Mouse (Mus musculus) mouse trophoblast stem cell (cell line): ENCODE measurements around the gene Aasdh.

Experiments
- in situ Hi-C, 2 experiments: fragments of 300-500 bp; cut with MseI, MboI; formaldehyde crosslinking; loops; 2 replicates in 1 of 2; 3 replicates in 1 of 2; pipeline ENCODE4 v1.15.1; 2025

Aasdh gene

DNA sequence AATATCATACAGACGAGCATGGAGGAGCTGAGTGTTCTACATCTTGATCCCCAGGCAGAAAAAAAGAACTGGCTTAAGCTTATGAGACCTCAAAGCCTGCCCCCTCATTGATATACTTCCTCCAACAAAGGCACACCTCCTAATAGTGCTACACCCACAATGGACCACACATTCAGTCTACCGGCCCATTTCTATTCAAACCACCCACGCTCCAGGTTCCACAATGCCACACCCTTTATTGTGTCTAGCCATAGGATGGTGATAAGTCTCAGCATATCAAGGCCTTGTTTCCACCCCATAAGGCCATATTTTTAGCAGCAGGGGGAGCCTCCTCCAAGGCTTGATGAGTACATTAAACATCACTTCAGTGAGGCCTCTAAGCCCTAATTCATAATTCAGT is 5.5 kb upstream of the Aasdh start:
- in situ Hi-C loops, result no loop called here

DNA sequence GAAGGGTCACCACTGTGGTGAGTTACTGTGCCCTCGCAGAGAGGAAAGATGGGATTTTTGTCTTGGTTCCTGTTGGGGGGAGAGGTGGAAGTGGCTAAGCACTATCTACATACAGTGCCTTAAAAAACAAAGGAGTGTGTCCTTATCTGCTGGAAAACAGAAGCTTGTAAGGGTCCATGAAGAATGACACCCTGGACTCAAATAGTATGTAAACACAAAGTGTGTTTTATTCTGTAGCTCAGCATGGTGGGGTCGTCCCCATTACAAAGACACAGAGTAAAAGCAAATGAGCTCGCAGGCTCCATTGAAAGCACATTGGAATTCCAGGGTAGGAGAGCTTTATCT is 813 bp upstream of the Aasdh start:
- in situ Hi-C loops, result no loop called here

DNA sequence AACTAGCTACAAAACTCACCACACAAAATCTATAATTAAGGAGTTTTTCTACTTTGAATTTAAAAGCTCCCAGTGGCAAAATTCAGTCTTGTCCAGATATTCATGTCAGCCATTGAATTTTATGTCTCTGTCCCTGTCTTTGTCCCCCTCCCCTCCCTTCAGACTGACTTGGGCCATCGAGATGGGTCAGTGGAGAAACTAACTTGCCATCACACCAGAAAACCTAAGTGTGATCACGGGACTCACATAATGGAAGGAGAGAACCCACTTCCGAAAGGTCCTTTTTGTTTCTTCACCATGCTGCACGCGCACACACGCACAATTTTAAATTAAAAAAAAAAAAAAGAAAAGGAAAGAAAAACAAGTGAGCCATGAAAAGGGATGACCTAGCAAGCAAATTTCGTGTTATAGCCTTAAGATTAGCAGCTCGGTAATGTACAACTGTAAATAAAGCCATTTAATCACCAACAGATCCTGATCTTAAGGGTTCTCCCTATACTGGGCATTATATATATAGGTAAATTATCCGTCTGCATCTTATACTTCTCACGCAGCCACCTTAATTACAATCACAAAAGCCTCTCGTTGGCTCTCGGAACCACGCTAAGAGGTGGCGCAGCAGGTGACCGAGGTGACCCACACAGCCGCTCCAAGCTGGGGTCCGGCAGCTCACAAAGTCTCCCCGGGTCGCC is 455 bp downstream of the Aasdh start:
- in situ Hi-C loops, result no loop called here

DNA sequence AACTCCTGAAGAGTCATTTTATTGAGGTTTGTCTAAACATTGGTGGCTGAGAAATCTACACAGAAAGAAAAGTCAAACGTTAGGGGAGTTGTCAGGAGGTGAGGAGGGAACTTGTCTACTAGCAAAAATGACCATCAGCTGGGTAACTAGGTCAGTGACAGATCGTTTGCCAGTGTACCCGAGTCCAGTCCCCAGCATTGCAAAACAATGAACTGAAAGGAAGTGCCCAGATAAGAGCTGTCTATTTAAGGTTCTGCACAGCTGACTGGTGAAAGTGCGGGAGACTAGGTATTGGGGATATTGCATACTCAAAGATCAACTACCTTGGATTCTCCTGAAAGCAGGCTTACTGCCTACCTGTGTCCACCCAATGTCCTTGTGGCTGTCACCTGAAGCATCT is 3.2 kb downstream of the Aasdh start:
- in situ Hi-C loops, result no loop called here

DNA sequence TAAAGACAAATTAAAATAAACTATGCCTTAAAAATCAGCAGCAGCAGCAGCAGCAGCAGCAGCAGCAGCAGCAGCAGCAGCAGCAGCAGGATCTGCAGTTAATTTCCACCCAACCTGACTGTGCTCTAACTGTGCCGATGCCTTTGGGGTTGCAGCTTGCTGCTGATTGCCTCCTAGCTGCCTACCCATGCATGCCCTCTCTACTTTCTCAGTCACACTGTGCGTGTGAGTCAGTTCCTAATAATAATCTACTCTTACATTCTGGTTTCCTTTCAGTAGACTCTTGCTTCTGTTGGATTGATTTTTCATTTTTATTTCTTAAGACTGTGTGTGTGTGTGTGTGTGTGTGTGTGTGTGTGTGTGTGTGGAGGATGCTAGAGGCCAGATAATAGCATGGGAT is 12.2 kb downstream of the Aasdh start:
- in situ Hi-C loops, result no loop called here

DNA sequence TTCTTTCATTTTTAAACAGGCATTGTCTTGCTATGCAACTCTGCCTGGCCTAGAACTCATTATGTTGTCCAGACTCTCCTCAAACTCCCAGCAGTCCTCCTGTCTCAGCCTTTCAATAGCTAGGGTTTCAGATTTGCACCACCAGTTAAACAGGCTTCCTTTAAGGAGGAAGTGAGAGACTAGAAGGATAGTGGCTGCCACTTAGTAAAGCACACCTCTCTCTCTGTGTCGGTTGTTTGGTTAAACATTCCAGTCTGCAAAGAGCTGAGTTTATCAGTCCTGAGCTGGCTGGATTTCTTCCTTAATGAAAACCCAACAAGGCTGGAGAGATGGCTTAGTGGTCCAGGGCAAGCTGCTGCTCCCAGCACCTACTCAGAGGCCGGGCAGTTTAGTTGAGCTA is 12.7 kb downstream of the Aasdh start:
- in situ Hi-C loops, result no loop called here

DNA sequence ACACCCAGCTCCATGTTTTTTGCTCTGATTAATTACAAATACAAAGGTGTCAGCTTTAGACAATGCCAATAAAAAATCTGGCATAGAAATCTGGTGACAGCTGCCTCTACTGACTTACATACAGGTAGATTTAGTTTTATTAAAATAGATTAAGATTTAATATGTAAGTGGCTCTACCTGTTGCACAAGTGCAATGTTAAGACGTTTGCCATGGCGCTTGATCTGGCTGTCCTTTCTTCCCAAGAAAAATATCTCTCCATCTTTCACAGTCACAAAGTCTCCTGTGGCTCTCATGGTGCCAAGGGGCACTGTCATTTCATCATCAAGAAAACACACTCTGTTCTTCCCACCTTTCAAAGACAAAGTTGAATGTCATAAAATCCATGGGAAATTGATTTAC is 18.3 kb downstream of the Aasdh start:
- in situ Hi-C loops, result no loop called here

DNA sequence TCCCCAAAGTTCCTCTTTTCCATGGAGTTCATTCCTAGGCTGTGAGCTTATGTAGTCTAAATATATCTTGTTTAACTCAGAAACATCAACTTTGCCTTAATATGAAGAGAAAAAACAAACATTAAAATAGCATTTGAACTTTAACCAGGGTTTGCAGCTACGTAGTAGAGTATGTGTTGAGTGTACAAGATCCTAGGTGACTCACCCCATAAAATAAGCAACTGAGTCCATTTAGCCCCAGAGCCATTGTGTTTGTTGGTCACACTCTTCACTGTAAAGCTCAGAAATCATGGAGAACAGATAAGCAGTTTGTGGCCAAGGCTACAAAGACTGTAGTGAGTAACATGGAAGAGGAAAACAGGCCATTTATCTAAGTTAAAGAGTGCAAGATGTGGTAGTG is 21.2 kb downstream of the Aasdh start:
- in situ Hi-C loops, result no loop called here

DNA sequence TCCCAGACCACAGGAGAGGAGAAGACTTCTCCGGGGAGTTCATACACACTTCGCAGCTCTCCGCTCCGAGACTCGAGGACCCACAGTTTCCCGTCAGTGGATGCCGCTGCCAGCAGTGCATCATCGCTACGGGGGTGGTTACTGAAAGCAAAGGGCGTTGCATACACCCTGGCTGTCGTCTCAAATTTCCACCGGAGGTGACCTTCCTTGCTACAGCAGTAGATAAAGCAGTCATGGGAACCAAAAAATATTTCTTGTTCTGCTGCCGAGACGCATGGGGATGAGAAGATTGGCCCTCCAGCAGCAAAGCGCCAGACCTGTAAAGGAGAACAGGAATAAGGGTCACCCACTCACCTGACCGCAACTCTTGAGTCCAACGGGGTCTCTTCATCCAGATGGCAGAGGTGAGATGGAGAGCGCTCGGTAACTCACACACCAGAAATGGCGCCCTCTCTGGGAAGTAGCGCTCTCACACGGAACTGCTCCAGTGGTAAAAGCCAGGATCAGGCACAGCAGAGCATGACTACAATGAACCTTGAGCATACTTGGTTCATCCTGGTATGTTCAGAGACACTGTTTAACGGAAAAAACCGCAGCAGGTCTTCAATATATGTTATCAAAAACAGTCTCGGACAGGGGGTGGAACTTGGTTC is 29.1 kb downstream of the Aasdh start:
- in situ Hi-C loops, result no loop called here

DNA sequence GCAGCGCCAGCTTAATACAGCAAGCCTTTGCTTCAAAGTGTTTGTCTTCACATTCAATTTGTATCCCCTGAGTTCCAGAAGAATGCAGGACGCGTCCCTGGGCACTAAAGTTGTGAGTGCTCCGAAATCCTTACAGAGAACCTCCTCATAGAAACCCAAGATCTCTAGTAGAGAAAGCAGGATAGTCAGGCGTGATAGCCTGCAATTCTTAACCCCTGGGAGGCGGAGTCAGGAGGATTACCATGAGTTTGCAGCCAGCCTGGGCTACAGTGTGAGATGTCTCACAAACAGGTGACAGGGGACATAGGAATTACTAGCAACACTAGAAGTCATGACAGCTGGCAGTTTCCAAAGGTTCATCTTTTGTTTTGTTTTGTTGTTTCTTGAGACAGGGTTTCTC is 35.8 kb downstream of the Aasdh start:
- in situ Hi-C loops, result no loop called here

DNA sequence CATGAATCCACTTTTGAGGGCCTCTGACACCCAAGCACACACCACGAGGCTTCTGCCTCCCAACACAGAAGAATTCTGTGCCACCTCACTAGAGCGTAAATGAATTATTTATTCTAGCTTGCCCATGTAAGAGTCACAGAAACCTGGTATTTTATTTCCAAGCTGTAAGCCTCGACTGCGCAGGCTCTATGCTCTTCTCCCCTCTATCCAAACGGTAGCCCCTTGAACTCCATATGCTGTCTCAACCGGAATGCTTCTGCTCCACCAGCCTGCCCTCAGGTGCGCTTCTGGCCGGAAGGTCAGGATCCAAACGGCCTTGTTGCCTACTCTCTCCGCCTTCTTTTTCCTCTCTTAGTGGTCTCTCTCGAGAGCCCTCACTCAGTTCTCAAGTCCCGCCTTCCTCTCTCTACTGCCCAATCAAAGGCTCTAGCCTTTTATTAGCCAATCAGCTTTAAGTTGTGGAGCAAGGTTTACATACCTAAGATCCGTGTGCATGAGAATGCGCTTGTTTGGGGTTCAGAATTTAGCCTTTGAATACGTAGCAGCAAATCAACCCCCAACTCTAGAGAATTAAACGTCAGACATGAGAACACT is 36.5 kb downstream of the Aasdh start:
- in situ Hi-C loops, result no loop called here

DNA sequence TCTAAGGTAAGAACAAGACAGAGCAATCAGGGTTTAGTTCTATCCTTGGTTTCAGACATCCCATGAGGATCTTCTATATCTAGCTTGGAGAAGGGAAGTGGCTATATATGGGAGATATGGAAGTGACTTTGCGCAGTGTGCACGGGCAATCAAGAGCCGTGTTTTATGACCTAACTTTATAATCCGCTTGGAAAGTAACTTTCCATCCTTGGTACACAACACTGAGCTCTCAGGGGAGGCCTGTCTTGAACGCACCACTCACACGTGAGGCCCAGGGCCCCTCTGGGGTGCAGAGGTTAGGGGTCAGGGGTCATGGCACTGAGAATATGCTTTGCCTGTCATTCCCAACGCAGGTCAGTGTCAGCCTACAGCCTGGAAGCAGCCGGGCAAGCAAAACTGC is 38.5 kb downstream of the Aasdh start:
- in situ Hi-C loops, result no loop called here

DNA sequence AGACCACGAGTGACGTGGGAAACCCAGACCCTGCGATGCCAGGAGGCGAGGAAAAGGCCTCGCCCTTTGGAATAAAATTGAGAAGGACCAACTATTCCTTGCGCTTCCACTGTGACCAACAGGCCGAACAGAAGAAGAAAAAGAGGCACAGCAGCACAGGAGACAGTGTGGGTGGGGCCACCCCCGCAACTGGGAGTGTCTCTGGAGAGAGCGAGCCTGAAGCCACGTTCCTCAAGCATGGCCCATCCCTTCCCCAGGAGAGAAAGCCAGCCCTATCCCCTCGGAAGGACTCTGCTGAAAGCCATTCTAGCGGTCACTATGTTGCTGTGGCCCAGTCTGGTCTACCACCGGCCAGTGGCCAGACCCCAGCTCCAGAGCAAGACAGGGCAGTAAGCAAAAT is 46.9 kb downstream of the Aasdh start:
- in situ Hi-C loops, result no loop called here

DNA sequence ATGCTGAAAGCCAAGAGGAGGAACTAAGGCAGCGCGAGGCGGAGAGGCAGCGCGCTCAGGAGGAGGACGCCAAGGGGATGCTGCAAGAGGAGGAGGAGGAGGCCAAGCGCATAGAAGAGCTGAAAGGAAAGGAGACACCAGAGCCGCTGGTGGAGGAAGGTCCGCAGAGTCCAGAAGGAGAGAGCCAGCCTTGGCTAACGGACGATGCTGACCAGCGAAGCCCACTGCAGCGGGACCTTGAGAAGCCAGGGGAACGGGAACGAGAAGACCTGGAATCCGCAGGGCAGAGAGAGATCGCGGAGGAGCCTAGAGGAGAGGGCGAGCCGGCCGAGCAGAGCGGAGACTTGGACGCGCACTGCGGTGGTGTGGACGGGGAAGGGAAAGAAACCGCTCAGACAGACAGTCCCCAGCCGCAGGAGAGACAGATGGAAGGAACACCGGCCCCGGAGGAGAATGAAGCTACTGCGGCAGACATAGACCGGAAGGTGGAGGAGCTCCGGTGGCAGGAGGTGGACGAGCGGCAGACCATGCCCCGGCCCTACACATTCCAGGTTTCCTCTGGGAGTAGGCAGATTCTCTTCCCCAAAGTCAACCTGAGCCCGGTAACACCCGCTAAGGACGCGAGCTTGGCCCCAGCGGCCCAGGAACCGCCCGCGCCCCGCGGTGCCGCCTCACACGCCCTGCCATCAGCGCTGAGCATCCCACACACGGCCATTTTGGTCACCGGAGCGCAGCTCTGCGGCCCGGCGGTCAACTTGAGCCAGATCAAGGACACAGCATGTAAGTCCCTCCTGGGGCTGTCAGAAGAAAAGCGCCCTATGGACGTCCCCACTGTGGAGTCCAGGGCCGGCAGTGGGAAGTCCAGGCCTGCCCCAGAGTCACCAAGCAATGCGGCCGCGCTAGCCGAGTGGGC is 48.0 kb downstream of the Aasdh start:
- in situ Hi-C loops, result no loop called here

DNA sequence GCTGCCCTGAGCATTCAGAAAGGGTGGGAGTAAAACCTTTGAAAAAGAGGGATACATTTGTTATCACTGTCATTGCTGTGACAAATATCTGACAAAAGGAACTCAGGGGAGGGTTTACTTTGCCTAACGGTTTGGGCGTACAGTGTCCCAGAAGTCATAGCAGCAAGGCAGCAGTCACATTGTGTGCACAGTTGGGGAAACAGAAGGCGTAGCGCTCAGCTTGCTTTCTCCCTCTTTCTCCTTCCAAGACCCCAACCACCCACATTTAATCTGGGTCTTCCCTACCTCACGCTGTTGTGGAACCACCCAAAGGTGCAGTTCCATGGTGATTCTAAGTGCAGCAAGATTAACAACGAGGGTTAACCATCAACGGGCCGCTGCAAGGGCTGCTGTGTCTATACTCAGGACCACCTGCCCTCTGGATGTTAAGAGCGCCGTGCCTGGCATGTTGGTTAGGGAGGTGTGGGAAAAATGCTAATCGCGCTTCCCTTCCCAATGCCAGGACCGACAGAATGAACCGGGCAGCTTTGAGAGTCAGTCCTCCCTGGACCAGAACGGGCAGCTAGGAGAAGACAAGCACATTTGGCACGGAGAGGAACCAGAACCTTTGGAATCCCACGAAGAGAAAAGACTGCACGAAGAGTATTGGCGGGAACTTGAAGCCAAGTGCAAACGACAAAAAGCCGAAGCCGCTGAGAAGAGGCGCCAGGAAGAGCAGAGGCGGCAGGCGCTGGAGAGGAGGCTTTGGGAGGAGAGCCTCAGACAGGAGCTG is 49.3 kb downstream of the Aasdh start:
- in situ Hi-C loops, result no loop called here

DNA sequence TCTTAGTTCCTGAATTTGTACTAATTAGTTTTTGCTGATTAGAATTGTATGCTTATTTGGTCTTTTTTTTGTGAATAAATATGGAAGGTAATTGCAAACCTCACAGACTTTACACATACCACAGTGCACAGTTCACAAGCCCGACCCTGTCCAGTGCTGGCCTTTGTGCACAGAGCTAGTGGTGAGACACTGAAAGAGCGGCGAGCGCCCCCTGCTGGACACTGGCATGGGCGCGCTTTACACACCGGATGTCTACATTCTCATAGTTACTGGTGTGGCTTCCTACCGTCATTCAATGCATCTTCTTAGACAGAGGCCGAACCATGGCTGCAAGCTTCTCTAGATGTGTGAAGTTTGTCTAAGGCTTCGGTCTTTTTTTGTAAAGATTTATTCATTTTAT is 51.8 kb downstream of the Aasdh start:
- in situ Hi-C loops, result no loop called here

DNA sequence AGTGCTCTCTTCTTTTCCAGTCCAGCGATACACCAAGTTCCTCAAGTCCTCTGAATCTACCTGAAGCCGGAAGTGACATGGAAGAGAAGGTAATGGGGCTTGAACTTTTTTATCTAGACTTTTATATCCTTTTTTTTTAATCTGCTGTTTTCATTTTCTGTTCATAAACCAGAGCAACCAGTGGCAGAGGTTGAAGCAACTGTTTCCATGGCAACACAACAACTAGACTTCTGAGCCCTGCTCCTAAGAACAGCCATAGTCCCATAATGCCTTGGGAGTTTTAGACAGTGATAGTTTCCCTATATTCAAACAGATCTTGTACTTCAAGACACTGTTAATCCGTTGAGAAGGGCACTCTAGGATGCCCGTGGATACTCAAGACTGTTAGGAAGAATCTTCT is 54.0 kb downstream of the Aasdh start:
- in situ Hi-C loops, result no loop called here

DNA sequence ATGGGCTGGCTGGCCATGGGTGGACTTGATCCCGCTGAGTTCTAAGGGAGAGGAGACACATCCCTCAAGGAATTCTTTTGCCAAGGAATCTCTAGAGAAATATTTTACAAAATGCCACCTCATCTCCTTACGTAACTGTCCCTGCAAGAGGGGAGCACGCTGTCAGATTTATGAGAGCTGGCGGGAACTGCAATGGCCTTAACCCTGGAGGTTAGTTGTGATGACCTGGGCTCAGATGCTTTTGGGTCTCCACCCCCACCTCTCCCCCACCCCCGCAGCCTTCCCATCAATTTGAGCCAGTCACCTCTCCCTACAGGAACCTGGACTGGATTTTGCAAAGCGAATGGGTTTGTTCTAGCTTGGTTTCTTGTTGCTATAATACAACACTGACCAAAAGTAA is 58.2 kb downstream of the Aasdh start:
- in situ Hi-C loops, result loop anchor here in 1 of 2 experiments (10.0 kb wide), 2 partner anchors 82 to 262 kb away; partner anchors contain the start of gene Cep135

DNA sequence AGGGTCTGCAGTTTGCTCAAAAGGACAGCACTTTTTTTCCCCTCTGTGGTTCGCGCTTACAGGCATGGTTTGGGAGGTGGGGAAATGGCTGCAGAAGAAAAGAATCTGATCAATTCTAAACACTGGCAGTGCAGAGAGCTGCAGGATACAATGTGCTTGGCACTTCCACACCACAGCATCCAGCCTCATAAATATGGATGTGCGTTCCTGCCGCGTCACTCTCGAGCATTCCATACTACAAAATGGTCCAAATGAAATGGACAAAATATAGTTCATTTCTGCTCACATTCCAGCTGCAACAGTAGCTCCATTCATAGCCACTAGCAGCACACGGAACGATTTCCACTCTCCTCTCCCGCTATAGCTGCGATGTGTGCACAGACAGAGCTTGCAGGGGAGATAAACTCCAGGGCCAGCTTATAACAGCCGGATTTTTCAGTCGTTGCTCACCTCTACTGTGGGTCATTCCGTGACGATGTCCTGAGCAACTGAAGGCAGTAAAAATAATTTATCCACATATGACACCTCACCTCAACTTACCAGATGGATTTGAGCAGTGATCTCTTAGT is 60.6 kb downstream of the Aasdh start:
- in situ Hi-C loops, result loop anchor here in 1 of 2 experiments (10.0 kb wide), 2 partner anchors 80 to 260 kb away; partner anchors contain the start of gene Cep135

DNA sequence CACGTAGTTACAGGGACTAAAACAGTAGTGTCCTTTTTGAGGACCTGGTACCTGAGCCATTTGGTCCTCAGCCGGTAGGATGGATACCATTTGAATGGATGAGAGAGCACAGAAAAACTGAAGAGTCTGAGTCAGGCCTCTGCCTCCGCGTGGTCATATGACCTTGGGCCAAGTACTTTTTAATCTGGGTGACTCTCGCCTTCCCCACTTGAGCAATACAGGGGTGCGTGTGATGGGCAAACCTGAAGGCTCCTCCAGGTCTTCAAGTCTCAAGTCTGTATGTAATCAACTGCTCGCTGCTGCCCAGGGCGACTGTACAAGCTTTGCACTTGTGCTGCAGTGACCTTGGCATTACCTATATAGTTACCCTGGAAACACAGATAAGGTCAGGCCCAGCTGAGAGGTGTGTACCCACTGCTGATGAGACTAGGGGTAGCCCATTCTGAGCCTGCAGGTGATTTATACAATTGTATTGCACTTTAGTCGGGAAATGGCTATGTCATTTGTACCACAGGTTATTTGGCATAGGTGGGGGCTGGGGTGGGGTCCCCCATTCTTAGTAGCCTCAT is 61.4 kb downstream of the Aasdh start:
- in situ Hi-C loops, result loop anchor here in 1 of 2 experiments (10.0 kb wide), 2 partner anchors 79 to 259 kb away; partner anchors contain the start of gene Cep135

DNA sequence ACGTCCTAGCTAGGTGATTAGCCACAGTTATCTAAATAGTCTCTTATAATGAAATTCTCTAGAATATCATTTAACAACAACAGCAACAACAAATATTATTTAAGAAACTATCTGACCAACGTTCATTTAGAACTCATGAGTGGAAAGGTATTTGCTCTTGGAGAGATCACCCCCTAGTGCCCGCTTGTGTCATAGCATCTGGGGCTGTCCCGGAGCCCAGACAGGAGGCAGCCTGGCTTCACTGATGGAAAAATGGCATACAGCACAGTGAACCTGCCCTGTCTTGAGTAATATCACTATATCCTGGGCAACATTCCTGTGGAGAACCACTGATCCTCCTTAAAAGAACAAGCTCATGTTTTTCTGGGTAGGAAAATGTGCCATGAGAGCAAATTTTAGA is 61.9 kb downstream of the Aasdh start:
- in situ Hi-C loops, result loop anchor here in 1 of 2 experiments (10.0 kb wide), 2 partner anchors 79 to 259 kb away; partner anchors contain the start of gene Cep135
